Mouse (Mus musculus) kidney, adult 2 months (tissue): ENCODE results near the gene Akap8. TPM values are rescaled to one million over a fixed set of nuclear protein-coding genes. Genes with fewer than 3 reads are reported as not detected.

Experiments used
- DNase-seq: peaks from one replicate; pipeline ENCODE4 v3.0.0; 2021
- H3K27ac ChIP-seq: fragments of 200-500 bp; 2 replicates; pipeline ENCODE4 v1.5.1; 2012; ENCODE audit warnings: low read depth, low read length, control low read depth, inconsistent platforms; ENCODE audit not compliant: insufficient read depth
- H3K27me3 ChIP-seq: fragments of 200-500 bp; replicated peaks from 2 replicates; pipeline ENCODE4 v1.6.1; 2012; ENCODE audit warnings: mild to moderate bottlenecking, moderate library complexity, low read length, inconsistent platforms; ENCODE audit not compliant: control insufficient read depth, insufficient read depth
- H3K36me3 ChIP-seq: fragments of 200-500 bp; 2 replicates; pipeline ENCODE4 v1.6.1; 2012; ENCODE audit warnings: mild to moderate bottlenecking, moderate library complexity, low read length, inconsistent platforms; ENCODE audit not compliant: control insufficient read depth, insufficient read depth
- H3K4me1 ChIP-seq: fragments of 200-500 bp; 2 replicates; pipeline ENCODE4 v1.6.1; 2011; ENCODE audit warnings: low read length; ENCODE audit not compliant: control insufficient read depth, insufficient read depth
- H3K4me3 ChIP-seq: fragments of 200-500 bp; 2 replicates; pipeline ENCODE4 v1.5.1; 2011; ENCODE audit warnings: mild to moderate bottlenecking, low read depth, low read length, control low read depth; ENCODE audit not compliant: insufficient read depth
- CTCF ChIP-seq: fragments of 200-500 bp; conservative IDR thresholded peaks from 2 replicates; pipeline ENCODE4 v1.5.1; 2011; ENCODE audit warnings: low read depth, mild to moderate bottlenecking, control low read depth, low read length, moderate library complexity, mixed read lengths; ENCODE audit not compliant: insufficient read depth, insufficient read length
- POLR2A ChIP-seq: fragments of 200-500 bp; IDR thresholded peaks from one replicate; pipeline ENCODE4 v1.6.1; 2011; ENCODE audit warnings: low read depth, low read length, control low read depth
- WGBS: fragments of 180-500 bp; shearing (Covaris S2); methylation state at CpG from one replicate; pipeline ENCODE4 v1.1.7; 2018; 5-methylcytosine and 5-hydroxymethylcytosine counted together
- polyA plus RNA-seq: library from polyadenylated mRNA; depleted of rRNA; stranded (reverse); fragments of >200 nt; gene quantifications from 2 replicates; pipeline ENCODE4 v1.2.3, GENCODE M21; 2012

Akap8 gene
- polyA plus RNA-seq, 1 experiment, result 36.9 TPM

GRCm38 (mm10) chr17:32362686-32363085 is 41.6 kb upstream of the Akap8 start:
- WGBS, result 65% methylated on average over 4 of the region's 4 CpGs
- no peaks in the 10 kb centered on the region for H3K27me3 ChIP-seq
- H3K36me3 ChIP-seq, result no peaks in the 10 kb centered on the region; the same call in 1 of the 2 replicates
- no peak for DNase-seq
- H3K27ac ChIP-seq, result no peak overlapping the region
- H3K4me3 ChIP-seq, result no peak overlapping the region
- TF ChIP-seq CTCF (no peak), POLR2A (no peak)
- H3K4me1 ChIP-seq, result peaks cover 7% of the 10 kb centered on the region; the same call in 1 of the 2 replicates

- Histone ChIP-seq H3K36me3 (peaks cover 8% of the 10 kb centered on the region; the same call in 1 of the 2 replicates), H3K4me3 (no peak overlapping the region), H3K27me3 (no peaks in the 10 kb centered on the region), H3K27ac (no peak overlapping the region), H3K4me1 (peaks cover 7% of the 10 kb centered on the region; the same call in 1 of the 2 replicates)
- TF ChIP-seq POLR2A (no peak), CTCF (no peak)
- 83% methylated on average over 18 of the region's 18 CpGs for WGBS
- no peak for DNase-seq
Observed at GRCm38 (mm10) chr17:32359928-32360327, 38.9 kb upstream of the Akap8 start.

GRCm38 (mm10) chr17:32358943-32359340 is 37.9 kb upstream of the Akap8 start:
- DNase-seq, result no peak
- WGBS, result 95% methylated on average over 6 of the region's 6 CpGs
- no peak overlapping the region for H3K27ac ChIP-seq
- no peak for TF ChIP-seq CTCF
- TF ChIP-seq POLR2A, result no peak
- H3K27me3 ChIP-seq, result no peaks in the 10 kb centered on the region
- peaks cover 8% of the 10 kb centered on the region; the same call in 1 of the 2 replicates for H3K36me3 ChIP-seq
- H3K4me3 ChIP-seq, result no peak overlapping the region
- H3K4me1 ChIP-seq, result peaks cover 12% of the 10 kb centered on the region

GRCm38 (mm10) chr17:32358192-32358942 is 37.3 kb upstream of the Akap8 start:
- H3K36me3 ChIP-seq, result peaks cover 8% of the 10 kb centered on the region; the same call in 1 of the 2 replicates
- no peak for DNase-seq
- no peaks in the 10 kb centered on the region for H3K27me3 ChIP-seq
- TF ChIP-seq CTCF (no peak), POLR2A (no peak)
- H3K4me3 ChIP-seq, result no peak overlapping the region
- H3K4me1 ChIP-seq, result peaks cover 14% of the 10 kb centered on the region
- H3K27ac ChIP-seq, result no peak overlapping the region
- WGBS, result 95% methylated on average over 7 of the region's 7 CpGs

- H3K27ac ChIP-seq, result no peak overlapping the region
- peaks cover 8% of the 10 kb centered on the region for H3K4me1 ChIP-seq
- H3K36me3 ChIP-seq, result peaks cover 8% of the 10 kb centered on the region; the same call in 1 of the 2 replicates
- H3K4me3 ChIP-seq, result no peak overlapping the region
- no peak for TF ChIP-seq CTCF
- TF ChIP-seq POLR2A, result no peak
- no peaks in the 10 kb centered on the region for H3K27me3 ChIP-seq
- DNase-seq, result no peak
- WGBS, result 85% methylated on average over 24 of the region's 24 CpGs
Observed at GRCm38 (mm10) chr17:32356766-32357760, 36.0 kb upstream of the Akap8 start.

GRCm38 (mm10) chr17:32356281-32356680 is 35.2 kb upstream of the Akap8 start:
- no peak for DNase-seq
- Histone ChIP-seq H3K36me3 (peaks cover 8% of the 10 kb centered on the region; the same call in 1 of the 2 replicates), H3K27ac (no peak overlapping the region), H3K4me3 (no peak overlapping the region), H3K4me1 (peaks cover 8% of the 10 kb centered on the region), H3K27me3 (no peaks in the 10 kb centered on the region)
- 87% methylated on average over 9 of the region's 9 CpGs for whole genome bisulfite sequencing
- TF ChIP-seq POLR2A (no peak), CTCF (no peak)

GRCm38 (mm10) chr17:32355031-32355430 is 34.0 kb upstream of the Akap8 start:
- no peak for TF ChIP-seq CTCF
- no peak for TF ChIP-seq POLR2A
- no peaks in the 10 kb centered on the region for H3K27me3 ChIP-seq
- H3K4me1 ChIP-seq, result peaks cover 8% of the 10 kb centered on the region
- peaks cover 8% of the 10 kb centered on the region; the same call in 1 of the 2 replicates for H3K36me3 ChIP-seq
- no peak overlapping the region for H3K4me3 ChIP-seq
- 95% methylated on average over 6 of the region's 6 CpGs for WGBS
- DNase-seq, result no peak
- H3K27ac ChIP-seq, result no peak overlapping the region
